Mouse (Mus musculus) neural tube, embryonic 15.5 days (tissue): ENCODE measurements around the gene E330017A01Rik. TPM values are rescaled to one million over a fixed set of nuclear protein-coding genes. Genes with fewer than 3 reads are reported as not detected.

ENCODE experiments used
- ATAC-seq: fragments of 200-750 bp; cut with Nextera tagmentation; 2 replicates; pipeline ENCODE4 v1.8.0; 2017; ENCODE audit warnings: mild to moderate bottlenecking, moderate TSS enrichment, moderate library complexity; ENCODE audit not compliant: low FRiP score
- H3K27ac ChIP-seq: fragments of 300-500 bp; sonication (generic); replicated peaks from 2 replicates; pipeline ENCODE4 v1.5.1; 2015; ENCODE audit warnings: mild to moderate bottlenecking, inconsistent platforms
- H3K27me3 ChIP-seq: fragments of 300-500 bp; sonication (generic); replicated peaks from 2 replicates; pipeline ENCODE4 v1.6.1; 2015; ENCODE audit warnings: inconsistent platforms
- H3K36me3 ChIP-seq: fragments of 300-500 bp; sonication (generic); 2 replicates; pipeline ENCODE4 v1.6.1; 2015; ENCODE audit warnings: inconsistent platforms
- H3K4me1 ChIP-seq: fragments of 300-500 bp; sonication (generic); 2 replicates; pipeline ENCODE4 v1.6.1; 2015; ENCODE audit warnings: inconsistent platforms
- H3K4me2 ChIP-seq: fragments of 300-500 bp; sonication (generic); 2 replicates; pipeline ENCODE4 v1.6.1; 2015; ENCODE audit warnings: inconsistent platforms, mild to moderate bottlenecking, moderate library complexity
- H3K4me3 ChIP-seq: fragments of 300-500 bp; sonication (generic); replicated peaks from 2 replicates; pipeline ENCODE4 v1.5.1; 2015; ENCODE audit warnings: mild to moderate bottlenecking, inconsistent platforms
- H3K9ac ChIP-seq: fragments of 300-500 bp; sonication (generic); replicated peaks from 2 replicates; pipeline ENCODE4 v1.6.1; 2015; ENCODE audit warnings: mild to moderate bottlenecking, inconsistent platforms
- H3K9me3 ChIP-seq: fragments of 300-500 bp; sonication (generic); replicated peaks from 2 replicates; pipeline ENCODE4 v1.6.1; 2016; ENCODE audit warnings: inconsistent platforms
- WGBS: fragments of 180-500 bp; shearing (Covaris S2); methylation state at CpG from one replicate; pipeline ENCODE4 v1.1.7; 2015; ENCODE audit warnings: mixed read lengths; 5-methylcytosine and 5-hydroxymethylcytosine counted together
- polyA plus RNA-seq: library from polyadenylated mRNA; unstranded; fragments of >200 nt; fragmentation: Nextera tagmentation; extraction: Ambion mirVana; gene quantifications from 2 replicates; pipeline ENCODE4 v1.2.1, GENCODE M21; 2015

E330017A01Rik gene
- not detected in 2 replicates for polyA plus RNA-seq

DNA sequence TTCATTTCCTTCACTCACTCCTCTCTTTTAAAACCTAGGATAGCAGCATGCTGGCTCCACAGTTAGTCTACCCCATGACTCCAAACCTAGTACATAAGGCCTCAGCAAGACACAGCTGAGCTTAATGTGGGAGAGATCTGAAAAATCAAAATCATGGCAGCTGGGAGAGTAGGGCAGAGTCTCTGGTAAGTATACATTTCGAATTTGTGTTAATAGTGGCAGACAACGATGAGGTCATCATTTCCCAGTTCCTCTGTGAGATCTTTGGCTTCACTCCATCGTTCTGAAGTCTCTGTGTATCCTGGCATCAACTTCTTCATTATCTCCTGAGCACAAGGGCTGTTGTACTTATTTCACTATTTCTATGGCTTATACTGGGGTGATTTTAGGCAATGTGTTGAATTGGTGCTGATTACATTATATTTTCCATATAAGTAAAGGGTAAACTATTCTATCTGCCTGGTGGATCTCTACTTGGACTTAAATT is at the start of gene E330017A01Rik:
Gene E330017A01Rik (minus strand): TSS at position 51 of the 487 bp plus-strand sequence.
- Histone ChIP-seq H3K4me2 (no peak within 1 kb of the TSS), H3K9ac (no peak within 1 kb of the TSS), H3K4me3 (no peak within 1 kb of the TSS), H3K27me3 (no peaks in the 10 kb centered on the region), H3K36me3 (no peaks in the 10 kb centered on the region), H3K9me3 (no peaks in the 10 kb centered on the region), H3K4me1 (no peaks in the 10 kb centered on the region), H3K27ac (no peak within 1 kb of the TSS)
- 77% methylated on average over 3 of the region's 3 CpGs for WGBS
- ATAC-seq: no peak

DNA sequence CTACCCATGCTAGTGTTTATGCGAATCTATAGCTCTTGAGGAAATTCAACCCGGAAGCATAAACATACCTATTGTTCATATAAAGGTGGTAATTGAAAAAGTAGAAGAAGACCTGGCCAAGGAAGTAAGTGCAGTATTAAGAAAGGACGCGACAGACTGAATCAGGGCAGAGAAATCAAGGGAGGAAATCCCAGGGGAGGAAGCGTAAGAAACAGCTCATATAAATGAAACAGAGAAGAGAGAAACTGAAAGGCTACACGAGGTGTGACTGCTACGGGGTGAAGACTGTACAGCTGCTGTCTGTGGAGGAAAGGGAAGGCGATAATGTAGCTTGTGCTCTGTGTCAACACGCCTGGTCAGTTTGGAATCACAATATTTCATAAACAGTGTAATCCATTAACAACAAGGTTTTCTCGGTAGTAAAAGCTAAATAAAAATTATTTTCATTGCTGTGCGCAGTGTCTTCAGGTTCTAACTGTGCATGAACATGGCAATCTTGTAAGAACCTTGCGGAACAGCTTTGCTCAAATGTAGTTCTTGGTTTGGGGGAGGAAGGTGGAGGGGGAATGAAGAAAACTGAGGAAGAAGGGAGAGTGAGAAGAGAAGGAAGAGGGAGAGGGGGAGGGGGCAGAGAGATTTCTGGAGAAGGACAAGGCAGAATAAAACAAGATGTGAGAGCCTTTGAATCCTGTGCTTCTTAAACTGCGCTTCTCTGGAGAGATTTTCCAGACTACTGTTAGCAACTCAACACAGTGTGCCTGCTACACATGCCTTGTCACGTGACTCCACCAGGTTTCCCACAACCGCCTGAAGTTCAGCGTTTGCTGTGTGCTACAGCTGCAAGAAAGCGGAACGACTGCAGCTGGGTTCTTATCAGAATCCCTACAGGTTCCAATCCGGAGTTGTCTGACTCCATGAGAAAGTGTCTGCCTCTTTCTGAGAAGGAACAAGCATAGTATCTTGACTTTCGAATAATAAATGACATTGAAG is 47.3 kb upstream of the E330017A01Rik start:
- Histone ChIP-seq H3K4me3 (no peak overlapping the region), H3K27me3 (no peaks in the 10 kb centered on the region), H3K9ac (no peak overlapping the region), H3K4me2 (no peak overlapping the region), H3K4me1 (no peaks in the 10 kb centered on the region), H3K9me3 (no peaks in the 10 kb centered on the region), H3K36me3 (peaks cover 8% of the 10 kb centered on the region; the same call in 1 of the 2 replicates), H3K27ac (no peak overlapping the region)
- ATAC-seq: no peak
- WGBS: 83% methylated on average over 20 of the region's 20 CpGs

GRCm38 (mm10) chr16:58684537-58684936 is 46.0 kb upstream of the E330017A01Rik start:
- no peaks in the 10 kb centered on the region for H3K27me3 ChIP-seq
- no peaks in the 10 kb centered on the region for H3K4me1 ChIP-seq
- H3K9me3 ChIP-seq: no peaks in the 10 kb centered on the region
- no peak overlapping the region for H3K4me3 ChIP-seq
- no peak overlapping the region for H3K4me2 ChIP-seq
- no peak overlapping the region for H3K27ac ChIP-seq
- no peak overlapping the region for H3K9ac ChIP-seq
- H3K36me3 ChIP-seq: peaks cover 13% of the 10 kb centered on the region; the same call in 1 of the 2 replicates
- ATAC-seq: no peak

DNA sequence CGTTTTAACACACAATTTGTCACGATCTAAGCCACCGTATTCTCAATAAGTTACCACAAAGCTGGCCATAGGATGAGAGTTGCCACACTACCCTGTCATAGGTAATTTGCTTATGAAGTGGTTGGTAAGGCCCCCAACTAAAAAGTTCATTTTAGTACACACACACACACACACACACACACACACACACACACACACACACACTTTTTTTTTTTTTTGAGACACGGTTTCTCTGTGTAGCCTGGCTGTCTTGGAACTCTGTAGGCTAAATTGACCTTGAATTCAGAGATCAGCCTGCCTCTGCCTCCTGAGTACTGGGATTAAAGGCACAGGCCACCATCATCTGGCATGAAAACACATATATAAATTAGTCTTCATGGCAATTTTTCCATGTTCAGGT is 45.4 kb upstream of the E330017A01Rik start:
- ATAC-seq: no peak

GRCm38 (mm10) chr16:58682870-58683269 is 44.3 kb upstream of the E330017A01Rik start:
- no peaks in the 10 kb centered on the region for H3K4me1 ChIP-seq
- 86% methylated on average over 7 of the region's 7 CpGs for WGBS

More for the DNA sequence above, 45.4 kb upstream of the E330017A01Rik start:
- no peak overlapping the region for H3K4me2 ChIP-seq
- H3K4me1 ChIP-seq: no peaks in the 10 kb centered on the region
- WGBS: 93% methylated on average over 4 of the region's 4 CpGs
- no peaks in the 10 kb centered on the region for H3K9me3 ChIP-seq
- H3K9ac ChIP-seq: no peak overlapping the region
- peaks cover 13% of the 10 kb centered on the region; the same call in 1 of the 2 replicates for H3K36me3 ChIP-seq
- no peaks in the 10 kb centered on the region for H3K27me3 ChIP-seq
- H3K4me3 ChIP-seq: no peak overlapping the region
- no peak overlapping the region for H3K27ac ChIP-seq

DNA sequence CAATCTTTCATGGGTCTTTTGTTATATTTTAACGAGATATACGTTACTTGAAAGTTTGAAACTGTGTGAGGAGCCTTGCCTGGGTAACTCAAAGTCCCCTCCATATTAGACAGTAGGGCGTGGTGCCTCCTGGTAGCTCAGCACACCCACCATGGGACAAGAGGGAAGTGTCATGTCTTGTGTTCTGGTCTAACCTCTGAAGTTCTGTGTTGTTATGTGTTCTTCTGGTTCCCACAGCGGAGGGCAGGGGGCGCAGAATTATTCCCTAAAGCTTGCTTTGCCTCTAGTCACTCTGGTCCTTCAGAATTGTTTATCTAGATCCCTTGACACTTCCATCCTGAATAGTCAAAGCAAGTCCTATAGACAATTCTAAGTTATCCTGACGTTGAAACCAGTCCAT is 43.5 kb upstream of the E330017A01Rik start:
- Histone ChIP-seq H3K4me2 (no peak overlapping the region), H3K9me3 (no peaks in the 10 kb centered on the region), H3K36me3 (peaks cover 28% of the 10 kb centered on the region), H3K4me1 (no peaks in the 10 kb centered on the region), H3K9ac (no peak overlapping the region), H3K4me3 (no peak overlapping the region), H3K27ac (no peak overlapping the region), H3K27me3 (no peaks in the 10 kb centered on the region)
- ATAC-seq: no peak
- WGBS: 93% methylated on average over 6 of the region's 6 CpGs

More at GRCm38 (mm10) chr16:58682870-58683269, 44.3 kb upstream of the E330017A01Rik start:
- peaks cover 20% of the 10 kb centered on the region for H3K36me3 ChIP-seq
- no peak for ATAC-seq
- no peak overlapping the region for H3K9ac ChIP-seq
- no peaks in the 10 kb centered on the region for H3K9me3 ChIP-seq
- no peak overlapping the region for H3K4me3 ChIP-seq
- no peak overlapping the region for H3K4me2 ChIP-seq
- H3K27ac ChIP-seq: no peak overlapping the region
- no peaks in the 10 kb centered on the region for H3K27me3 ChIP-seq

DNA sequence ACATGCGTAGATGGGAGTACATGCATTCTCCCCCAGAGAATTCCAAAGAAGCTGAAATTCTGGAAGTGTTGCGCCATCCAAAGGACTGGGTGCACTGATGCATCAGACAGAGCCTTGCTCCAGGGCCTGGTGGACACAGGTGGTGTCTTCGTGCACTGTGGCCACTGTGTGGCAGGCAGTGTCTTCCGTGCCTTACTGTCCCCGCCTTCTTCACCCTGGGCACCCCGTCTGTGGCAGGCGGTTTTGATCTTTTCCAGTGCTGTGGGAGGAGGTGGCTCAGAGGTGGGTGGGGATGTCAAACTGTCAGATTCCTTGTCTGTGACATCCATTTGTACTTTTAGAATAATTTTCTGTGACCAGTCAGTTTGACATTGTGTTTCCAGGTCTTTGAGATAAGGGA is 40.1 kb upstream of the E330017A01Rik start:
- no peaks in the 10 kb centered on the region for H3K9me3 ChIP-seq
- H3K36me3 ChIP-seq: peaks cover 54% of the 10 kb centered on the region

DNA sequence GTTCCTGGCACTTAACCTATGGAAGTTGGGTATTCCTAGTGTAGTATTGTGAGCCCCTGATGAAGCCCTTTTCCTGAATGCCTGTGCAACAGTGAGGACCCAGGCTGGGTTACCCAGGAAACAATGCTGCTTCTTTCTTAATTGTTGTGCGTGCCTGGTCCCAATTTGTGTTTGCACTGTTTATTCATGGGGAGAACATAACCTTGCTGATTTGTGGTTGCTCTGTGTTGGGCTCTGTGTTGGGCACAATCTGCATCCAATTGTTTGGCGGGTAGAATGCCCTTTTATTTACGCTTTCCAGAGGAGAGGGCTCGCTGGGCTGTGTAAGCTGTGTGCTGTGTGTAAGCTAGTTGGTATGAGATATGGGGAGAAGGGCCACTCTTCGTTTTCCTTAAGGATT is 39.0 kb upstream of the E330017A01Rik start:
- Histone ChIP-seq H3K4me2 (no peak overlapping the region), H3K4me3 (no peak overlapping the region), H3K4me1 (no peaks in the 10 kb centered on the region), H3K27me3 (no peaks in the 10 kb centered on the region), H3K36me3 (peaks cover 55% of the 10 kb centered on the region), H3K27ac (no peak overlapping the region), H3K9me3 (no peaks in the 10 kb centered on the region), H3K9ac (no peak overlapping the region)
- 73% methylated on average over 5 of the region's 5 CpGs for WGBS
- no peak for ATAC-seq

More for the DNA sequence above, 40.1 kb upstream of the E330017A01Rik start:
- no peaks in the 10 kb centered on the region for H3K27me3 ChIP-seq
- H3K4me2 ChIP-seq: no peak overlapping the region
- no peak overlapping the region for H3K9ac ChIP-seq
- H3K4me3 ChIP-seq: no peak overlapping the region
- 83% methylated on average over 7 of the region's 7 CpGs for WGBS
- ATAC-seq: no peak
- no peak overlapping the region for H3K27ac ChIP-seq
- H3K4me1 ChIP-seq: no peaks in the 10 kb centered on the region

GRCm38 (mm10) chr16:58676633-58677032 is 38.1 kb upstream of the E330017A01Rik start:
- Histone ChIP-seq H3K4me2 (no peak overlapping the region), H3K9me3 (no peaks in the 10 kb centered on the region), H3K27ac (no peak overlapping the region), H3K9ac (no peak overlapping the region), H3K36me3 (peaks cover 51% of the 10 kb centered on the region), H3K27me3 (no peaks in the 10 kb centered on the region), H3K4me1 (peaks cover 6% of the 10 kb centered on the region), H3K4me3 (no peak overlapping the region)
- ATAC-seq: no peak
- WGBS: 90% methylated on average over 3 of the region's 3 CpGs

GRCm38 (mm10) chr16:58676156-58676555 is 37.6 kb upstream of the E330017A01Rik start:
- H3K36me3 ChIP-seq: peaks cover 48% of the 10 kb centered on the region
- H3K4me3 ChIP-seq: no peak overlapping the region
- H3K4me2 ChIP-seq: no peak overlapping the region
- H3K27ac ChIP-seq: no peak overlapping the region
- no peaks in the 10 kb centered on the region for H3K9me3 ChIP-seq
- WGBS: 91% methylated on average over 7 of the region's 7 CpGs
- no peaks in the 10 kb centered on the region for H3K27me3 ChIP-seq
- H3K9ac ChIP-seq: no peak overlapping the region
- peaks cover 11% of the 10 kb centered on the region for H3K4me1 ChIP-seq
- no peak for ATAC-seq

GRCm38 (mm10) chr16:58675256-58675655 is 36.7 kb upstream of the E330017A01Rik start:
- WGBS: 93% methylated on average over 13 of the region's 13 CpGs
- H3K9me3 ChIP-seq: no peaks in the 10 kb centered on the region
- H3K36me3 ChIP-seq: peaks cover 42% of the 10 kb centered on the region
- H3K4me1 ChIP-seq: peaks cover 15% of the 10 kb centered on the region
- H3K4me2 ChIP-seq: no peak overlapping the region
- H3K9ac ChIP-seq: no peak overlapping the region
- H3K27ac ChIP-seq: no peak overlapping the region
- no peaks in the 10 kb centered on the region for H3K27me3 ChIP-seq
- H3K4me3 ChIP-seq: no peak overlapping the region
- no peak for ATAC-seq
